Mouse (Mus musculus): Measurements from ENCODE around the gene Ist1. TPM values are rescaled to one million over a fixed set of nuclear protein-coding genes. Genes with fewer than 3 reads are reported as not detected.
A peak's percentile ranks its signal among the peaks of the same experiment; 100 is the strongest.

Ist1 gene
- 10 to 100 TPM; 75.4 to 77.3 TPM for total RNA-seq (2021)
- long read RNA-seq, experiment 1, transcript Ist1-201 (10 exons, 2,304 nt), result major isoform, 31 of 71 reads
- long read RNA-seq, experiment 1, partial matches to known transcripts, result 23 of 71 reads
- long read RNA-seq, experiment 1, other reads (novel, unspliced or antisense), result 15 of 71 reads
- long read RNA-seq, experiment 2, transcript Ist1-201 (10 exons, 2,304 nt), result major isoform, 40 of 84 reads
- long read RNA-seq, experiment 2, partial matches to known transcripts, result 24 of 84 reads
- long read RNA-seq, experiment 2, other reads (novel, unspliced or antisense), result 16 of 84 reads

DNA sequence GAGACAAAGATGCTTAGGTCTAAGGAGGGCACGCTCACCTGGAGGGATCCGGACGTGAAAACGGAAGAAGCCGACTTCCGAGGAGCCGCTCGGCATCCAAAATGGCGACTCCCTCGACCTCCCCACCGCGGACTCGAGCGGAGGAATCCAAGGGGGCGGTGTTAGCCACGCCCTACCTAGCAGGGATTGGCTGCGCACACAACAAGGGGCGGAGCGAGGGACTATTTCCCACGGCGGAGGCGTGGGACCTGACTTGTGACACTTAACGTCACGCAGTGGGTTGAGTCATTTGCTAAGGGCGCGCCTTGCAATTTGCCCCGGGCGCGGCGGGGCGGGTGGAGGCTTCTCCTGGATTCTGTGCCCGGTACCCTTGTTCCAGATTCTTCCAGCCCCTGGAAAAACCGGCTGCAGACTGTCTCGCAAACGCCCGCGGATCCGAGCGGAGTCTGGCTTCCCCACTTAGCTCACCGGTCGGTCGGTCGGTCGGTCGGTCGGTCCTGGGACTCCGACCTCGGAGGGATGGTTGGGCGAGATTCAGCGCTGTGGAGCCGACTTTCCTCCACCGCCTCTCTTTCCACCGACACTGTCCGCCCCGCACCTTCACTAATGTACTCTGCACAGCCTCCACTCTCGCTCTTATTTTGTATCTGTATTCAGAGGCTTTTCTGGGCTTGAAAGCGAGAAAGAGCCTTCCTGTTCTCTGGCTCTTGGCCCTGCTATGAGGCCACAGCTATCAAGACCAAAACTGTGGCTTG, at the start of gene Ist1:
Gene Ist1 (minus strand): TSS at position 115 of the 755 bp plus-strand sequence.
- DNase-seq (ENCODE audit: low spot score in 2 of 2), result peak; percentile 98 to 99
- intact Hi-C loops (cut with DNase I), result no loop called here

DNA sequence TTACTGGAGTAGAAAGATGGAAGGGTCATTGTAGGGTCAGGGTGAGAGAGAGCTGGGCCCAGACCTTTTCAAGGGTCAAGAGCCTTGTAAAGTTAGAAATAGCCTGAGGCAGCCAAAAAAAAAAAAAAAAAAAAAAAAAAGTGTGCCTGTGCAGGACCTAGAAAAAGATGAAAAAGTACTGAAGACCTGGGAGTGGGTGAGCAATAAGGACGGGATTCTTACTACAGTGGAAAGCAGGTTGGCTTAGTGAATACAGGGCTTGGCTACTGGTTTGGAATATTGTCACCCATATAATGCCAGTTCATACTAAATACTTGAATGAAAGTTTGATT, 45.0 kb upstream of the Ist1 start:
- DNase-seq (ENCODE audit: low spot score in 2 of 2), result no peak

DNA sequence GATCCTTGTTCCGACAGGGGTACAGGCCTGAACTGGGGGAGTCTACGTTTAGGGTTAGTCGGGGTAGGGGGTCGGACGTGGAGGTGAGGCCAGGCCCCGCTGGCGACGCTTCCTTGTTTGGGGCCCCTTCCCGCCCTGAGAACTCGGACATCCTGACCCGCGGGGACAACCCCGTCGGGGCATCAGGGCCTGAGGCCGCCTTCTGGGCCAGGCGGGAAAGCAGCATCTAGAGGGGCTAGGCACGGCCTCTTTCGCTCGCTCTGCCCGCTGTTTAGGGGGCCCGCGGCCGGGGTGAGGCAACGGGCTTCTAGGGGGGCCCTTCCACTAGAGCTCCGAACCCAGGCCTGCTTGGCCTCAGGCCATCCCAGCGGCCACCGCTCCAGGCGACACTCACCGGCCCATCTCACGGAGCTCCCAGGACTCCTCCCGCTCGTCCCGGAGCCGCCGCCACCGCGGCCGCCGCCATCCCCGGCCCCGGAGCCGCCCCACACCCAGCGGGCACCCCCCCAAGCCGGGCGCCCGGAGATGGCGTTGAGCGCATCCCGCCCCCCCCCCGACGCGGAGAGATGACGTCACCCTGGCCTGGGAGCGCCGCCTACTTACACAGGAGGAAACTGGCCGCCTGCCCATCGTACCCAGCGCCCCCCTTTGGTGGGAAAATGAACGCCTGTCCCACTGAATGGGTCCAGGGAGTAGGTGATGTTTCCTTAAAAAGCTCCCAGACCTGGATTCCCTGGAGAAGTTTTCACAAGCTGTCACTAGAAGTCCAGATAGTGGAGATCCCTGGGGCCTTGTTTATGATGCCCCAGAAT, 44.4 kb upstream of the Ist1 start, which contains the start of gene Atxn1l:
Gene Atxn1l (minus strand): TSS at position 503 of the 812 bp plus-strand sequence.
- peak; percentile 83 to 87 for DNase-seq (ENCODE audit: low spot score in 2 of 2)
- intact Hi-C loops (cut with DNase I), result no loop called here

More for the DNA sequence above, 45.0 kb upstream of the Ist1 start:
- intact Hi-C loops (cut with DNase I), result no loop called here

GRCm38 (mm10) chr8:109736819-109737218, 43.8 kb upstream of the Ist1 start:
- no peak for DNase-seq (ENCODE audit: low spot score in 2 of 2)
- intact Hi-C loops (cut with DNase I), result no loop called here

DNA sequence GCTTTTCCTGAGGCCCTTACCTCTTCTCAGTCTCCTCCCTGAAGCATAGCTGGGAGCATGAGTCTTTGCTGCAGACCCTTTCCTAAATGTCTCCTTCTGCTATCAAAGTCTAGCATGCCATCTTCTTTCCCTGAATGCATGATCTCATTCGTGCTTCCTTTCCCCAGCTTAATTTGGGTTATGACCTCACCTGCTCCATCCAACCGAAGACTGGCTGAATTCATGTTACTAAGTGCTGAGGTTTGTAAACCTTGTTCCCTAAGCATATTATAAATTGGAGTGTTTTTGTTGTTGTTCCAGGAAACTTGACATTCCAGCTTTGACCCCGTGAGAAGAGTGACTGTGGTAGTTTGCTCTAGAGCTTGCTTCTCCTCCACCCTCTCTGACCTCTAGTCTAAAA, 41.0 kb upstream of the Ist1 start:
- intact Hi-C loops (cut with DNase I), result no loop called here
- no peak for DNase-seq (ENCODE audit: low spot score in 2 of 2)

- intact Hi-C loops (cut with DNase I), result no loop called here
- DNase-seq (ENCODE audit: low spot score in 2 of 2), result no peak
Observed at GRCm38 (mm10) chr8:109731012-109731411, 38.0 kb upstream of the Ist1 start.

DNA sequence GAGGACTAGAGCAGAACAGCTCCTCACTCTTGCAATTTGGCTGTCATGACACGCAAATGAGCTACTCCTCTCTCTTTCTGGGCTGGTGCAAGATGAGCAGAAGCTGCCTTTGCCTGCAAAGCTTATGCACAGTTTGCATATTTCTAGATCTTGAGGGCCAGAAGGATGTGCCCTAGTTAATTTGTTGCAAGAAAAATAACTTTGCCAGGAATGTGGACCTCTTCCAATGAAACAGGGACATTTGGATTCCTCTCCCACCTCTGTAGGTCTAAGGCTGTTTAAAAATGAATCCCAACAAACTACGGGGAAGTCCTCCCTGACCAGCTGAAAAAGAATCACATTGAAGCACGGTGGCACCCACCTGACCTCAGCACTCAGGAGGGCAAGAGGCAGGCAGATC, 32.0 kb upstream of the Ist1 start:
- intact Hi-C loops (cut with DNase I), result no loop called here
- no peak for DNase-seq (ENCODE audit: low spot score in 2 of 2)

DNA sequence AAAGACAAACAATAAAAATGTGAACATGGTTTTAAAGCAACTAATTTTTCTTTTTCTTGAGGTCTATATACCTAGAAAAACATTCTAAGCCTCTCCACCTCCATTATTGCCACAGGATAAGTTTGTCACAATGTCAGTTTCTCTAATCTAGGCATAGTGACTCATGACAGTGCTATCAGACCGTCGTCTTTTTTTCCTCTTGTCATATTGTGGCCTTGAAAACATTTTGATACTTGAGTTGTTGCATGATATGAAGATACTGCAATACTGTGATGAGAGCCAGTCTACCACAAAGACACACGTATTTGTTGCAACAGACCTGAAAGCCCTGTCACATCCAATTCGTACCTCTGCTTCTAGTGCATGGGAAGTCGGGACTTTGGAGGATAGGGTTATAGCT, 21.9 kb upstream of the Ist1 start:
- DNase-seq (ENCODE audit: low spot score in 2 of 2), result no peak
- intact Hi-C loops (cut with DNase I), result no loop called here

GRCm38 (mm10) chr8:109712521-109712920, 19.5 kb upstream of the Ist1 start:
- intact Hi-C loops (cut with DNase I), result no loop called here
- DNase-seq (ENCODE audit: low spot score in 2 of 2), result peak in 1 of 2 experiments; percentile 32

DNA sequence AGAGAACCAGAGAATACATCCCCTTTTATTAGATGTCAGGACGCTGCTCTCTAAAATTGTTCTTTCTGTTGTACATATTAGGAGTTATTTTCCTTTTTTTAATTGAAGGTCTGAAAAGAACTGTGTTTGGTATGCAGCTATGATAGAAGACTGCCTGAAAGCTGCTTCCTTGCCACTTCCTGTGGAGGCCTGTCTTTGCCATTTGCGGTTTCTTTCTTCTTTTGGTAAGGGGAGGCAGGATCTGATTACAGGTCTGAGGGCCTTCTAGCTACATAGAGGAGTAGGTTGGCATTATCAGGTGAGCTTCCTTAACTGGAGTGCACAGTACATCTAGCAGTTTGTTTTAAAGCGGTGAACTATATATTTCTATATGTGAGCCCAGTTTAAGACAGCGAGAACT, 14.9 kb upstream of the Ist1 start:
- DNase-seq (ENCODE audit: low spot score in 2 of 2), result no peak
- intact Hi-C loops (cut with DNase I), result no loop called here

DNA sequence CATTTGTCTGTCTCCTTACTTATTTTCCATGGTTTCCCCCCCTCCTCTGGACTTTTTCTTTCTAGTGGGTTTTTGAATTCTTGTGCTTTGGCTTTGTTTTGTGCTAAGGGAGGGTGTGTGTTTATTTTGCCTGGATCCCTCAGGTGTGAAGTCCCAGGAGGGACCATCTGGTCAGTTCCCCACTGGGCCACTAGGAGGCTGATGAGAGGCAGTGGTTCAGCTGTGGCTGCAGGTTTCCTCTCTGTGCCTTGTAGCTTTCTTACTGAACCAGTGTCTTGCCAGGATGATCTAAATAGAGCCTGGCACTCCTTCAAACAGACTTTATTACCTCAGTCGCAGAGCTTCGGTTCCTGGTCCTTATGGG, 13.8 kb upstream of the Ist1 start:
- peak; percentile 74 to 75 for DNase-seq (ENCODE audit: low spot score in 2 of 2)
- intact Hi-C loops (cut with DNase I), result no loop called here

GRCm38 (mm10) chr8:109706076-109706873, 13.2 kb upstream of the Ist1 start:
- DNase-seq (ENCODE audit: low spot score in 2 of 2), result no peak
- intact Hi-C loops (cut with DNase I), result no loop called here

- intact Hi-C loops (cut with DNase I), result no loop called here
- peak; percentile 92 to 93 for DNase-seq (ENCODE audit: low spot score in 2 of 2)
Observed at GRCm38 (mm10) chr8:109705320-109706075, 12.4 kb upstream of the Ist1 start, which contains the start of gene Zfp821. TSS of gene Zfp821 (plus strand) at chr8:109705546.

DNA sequence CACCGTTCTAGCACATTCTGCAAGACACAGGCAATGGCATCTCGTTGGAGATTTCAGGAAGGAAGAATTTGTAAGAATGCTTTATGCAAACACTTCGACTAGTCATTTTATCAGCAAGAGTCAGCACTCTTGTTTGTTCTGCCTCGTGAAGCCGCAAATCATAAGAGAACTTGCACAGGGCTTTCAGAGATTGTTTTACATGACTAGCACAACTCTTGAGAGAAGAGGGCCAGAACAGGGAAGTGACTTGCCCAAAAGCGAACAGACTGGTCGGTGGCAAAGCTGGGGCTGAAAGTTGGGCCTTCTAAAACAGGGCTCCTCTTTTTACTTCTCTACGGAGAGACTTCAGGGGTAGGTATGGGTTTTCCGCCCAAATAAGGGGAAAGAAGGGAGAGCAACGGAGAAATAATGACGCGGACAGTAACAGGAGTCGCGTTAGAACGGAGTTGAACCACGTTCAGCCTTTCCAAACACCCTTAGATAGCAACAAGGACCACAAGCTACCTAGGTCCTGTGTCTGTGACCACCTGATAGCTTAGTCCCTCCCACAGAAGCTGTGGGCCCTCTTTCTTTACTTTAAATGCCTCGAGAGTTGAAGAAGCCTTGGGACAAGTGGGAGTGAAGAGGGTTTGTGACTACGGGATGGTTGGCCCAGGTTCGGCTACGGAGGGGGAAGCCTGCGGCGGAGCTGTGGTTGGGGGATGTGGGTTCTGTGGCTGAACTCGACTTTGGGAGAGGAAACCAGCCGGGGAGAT, 11.7 kb upstream of the Ist1 start:
- intact Hi-C loops (cut with DNase I), result no loop called here
- DNase-seq (ENCODE audit: low spot score in 2 of 2), result no peak

GRCm38 (mm10) chr8:109698477-109698876, 5.4 kb upstream of the Ist1 start:
- intact Hi-C loops (cut with DNase I), result no loop called here
- DNase-seq (ENCODE audit: low spot score in 2 of 2), result no peak

DNA sequence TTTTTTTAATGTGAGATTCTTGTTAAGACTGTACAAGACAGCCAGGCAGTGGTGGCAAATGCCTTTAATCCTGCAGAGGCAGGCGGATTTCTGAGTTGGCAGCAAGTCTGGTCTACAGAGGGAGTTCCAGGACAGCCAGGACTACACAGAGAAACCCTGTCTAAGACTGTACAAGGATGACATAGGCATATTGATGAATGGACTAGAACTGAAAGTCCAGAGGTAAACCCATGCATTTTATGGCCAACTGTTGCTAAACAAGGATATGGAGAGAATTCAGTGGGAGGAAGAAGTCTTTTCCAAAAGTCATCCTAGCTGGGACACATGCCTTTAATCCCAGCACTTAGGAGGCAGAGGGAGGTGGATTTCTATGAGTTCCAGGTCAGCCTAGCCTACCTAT, 4.7 kb upstream of the Ist1 start:
- intact Hi-C loops (cut with DNase I), result no loop called here
- no peak for DNase-seq (ENCODE audit: low spot score in 2 of 2)

- DNase-seq (ENCODE audit: low spot score in 2 of 2), result no peak
- intact Hi-C loops (cut with DNase I), result no loop called here
Observed at GRCm38 (mm10) chr8:109694154-109694553, 1.1 kb upstream of the Ist1 start.
